Mouse (Mus musculus): ENCODE measurements at regions not wholly inside any gene's neighbourhood (a gene's known extent, or its start where the extent isn't known, plus 50 kb on each side); places are given as distances from the start of the nearest gene placed in this dataset.

DNA sequence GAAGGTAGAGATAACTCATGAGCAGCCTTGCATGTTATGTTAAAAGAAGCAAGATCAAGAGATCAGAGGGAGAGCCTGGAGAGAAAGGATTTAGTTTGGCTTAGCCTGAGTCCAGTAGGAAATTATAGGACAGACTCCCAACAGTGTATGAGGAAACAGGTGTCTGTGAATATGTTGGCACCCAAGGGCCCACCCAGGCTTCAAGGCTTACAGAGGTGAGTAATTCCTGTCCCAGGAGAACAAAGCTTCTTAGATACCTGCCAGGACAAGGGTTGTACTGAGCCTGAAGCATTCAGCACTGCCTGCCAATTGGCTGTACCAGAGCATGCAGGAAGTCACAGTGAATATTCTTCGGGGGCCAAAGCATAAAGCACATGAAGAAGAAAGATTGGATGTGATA lies 101.2 kb upstream of the Ddit4l start:
- H3K36me3 ChIP-seq (ENCODE audit: control insufficient read depth, insufficient read depth, low read length): no peaks in the 10 kb centered on the region
- no peaks in the 10 kb centered on the region for H3K27me3 ChIP-seq (ENCODE audit: control insufficient read depth, insufficient read depth, low read length)
- no peaks in the 10 kb centered on the region for H3K4me1 ChIP-seq (ENCODE audit: control insufficient read depth, insufficient read depth, low read length)
- 84% methylated on average over 1 of the region's 1 CpGs for WGBS
- no peak for ATAC-seq (ENCODE audit: low read depth)
- H3K9me3 ChIP-seq (ENCODE audit: control insufficient read depth, low read length): no peaks in the 10 kb centered on the region
- no peak overlapping the region for H3K27ac ChIP-seq (ENCODE audit: low read depth, low read length)
- H3K4me3 ChIP-seq (ENCODE audit: low read depth, low read length): no peak overlapping the region
- no peak overlapping the region for H3K4me2 ChIP-seq (ENCODE audit: low read depth, low read length)
- H3K9ac ChIP-seq (replicated peaks; ENCODE audit: low read depth, low read length): no peak overlapping the region

DNA sequence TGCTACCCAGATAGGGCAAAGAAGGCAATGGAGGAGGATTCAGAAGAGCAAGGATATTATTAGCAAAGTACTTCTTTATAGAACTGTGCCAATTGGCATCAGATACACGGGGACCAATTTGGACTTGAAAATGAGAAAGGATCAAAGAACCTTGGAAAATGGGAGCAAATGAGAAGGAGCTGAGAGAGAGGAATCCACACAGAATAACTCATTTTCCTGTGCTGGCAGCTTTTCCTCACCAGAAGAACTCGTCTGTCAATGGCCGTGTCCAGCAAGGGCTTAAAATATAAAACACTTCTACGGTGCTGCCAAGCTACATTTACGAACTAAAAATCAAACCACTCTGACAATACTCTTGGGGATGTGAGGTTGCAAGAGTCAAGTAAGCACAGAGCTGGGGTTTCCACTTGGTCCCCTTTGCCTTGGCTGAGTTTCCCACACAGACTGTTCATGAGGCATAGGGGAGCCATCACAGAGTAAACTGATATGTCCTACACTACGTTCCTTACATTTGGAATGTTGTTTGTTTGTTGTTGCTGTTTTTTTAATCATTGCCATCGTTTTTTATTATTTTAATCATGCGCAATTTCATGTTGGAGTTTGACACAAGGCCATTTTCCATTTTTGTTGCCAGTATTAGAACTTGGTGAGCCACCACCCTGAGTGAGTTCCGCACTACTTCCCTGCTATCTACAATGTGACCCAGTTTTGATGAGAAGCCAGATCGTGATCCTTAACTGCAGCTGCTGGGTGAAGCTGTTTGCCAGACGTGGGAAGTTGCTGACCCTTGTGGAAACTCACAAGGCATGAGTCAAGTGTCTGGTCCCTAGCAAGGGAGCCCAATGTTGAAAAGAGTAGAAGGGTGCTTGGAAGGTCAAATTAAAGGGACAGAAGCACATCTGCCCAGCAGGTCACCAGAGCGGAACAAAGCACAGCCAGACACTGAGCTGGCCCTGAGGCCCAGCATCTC lies 95.5 kb upstream of the Ddit4l start:
- Histone ChIP-seq H3K27me3 (ENCODE audit: control insufficient read depth, insufficient read depth, low read length) (no peaks in the 10 kb centered on the region), H3K9me3 (ENCODE audit: control insufficient read depth, low read length) (no peaks in the 10 kb centered on the region), H3K4me3 (ENCODE audit: low read depth, low read length) (no peak overlapping the region), H3K4me2 (ENCODE audit: low read depth, low read length) (no peak overlapping the region), H3K9ac (replicated peaks; ENCODE audit: low read depth, low read length) (no peak overlapping the region), H3K4me1 (ENCODE audit: control insufficient read depth, insufficient read depth, low read length) (peaks cover 5% of the 10 kb centered on the region; the same call in 1 of the 2 replicates), H3K36me3 (ENCODE audit: control insufficient read depth, insufficient read depth, low read length) (no peaks in the 10 kb centered on the region), H3K27ac (ENCODE audit: low read depth, low read length) (no peak overlapping the region)
- no peak for ATAC-seq (ENCODE audit: low read depth)
- WGBS: 76% methylated on average over 12 of the region's 12 CpGs

- WGBS: 59% methylated on average over 2 of the region's 2 CpGs
- Histone ChIP-seq H3K36me3 (ENCODE audit: control insufficient read depth, insufficient read depth, low read length) (no peaks in the 10 kb centered on the region), H3K27ac (ENCODE audit: low read depth, low read length) (no peak overlapping the region), H3K9ac (replicated peaks; ENCODE audit: low read depth, low read length) (no peak overlapping the region), H3K27me3 (ENCODE audit: control insufficient read depth, insufficient read depth, low read length) (no peaks in the 10 kb centered on the region), H3K4me2 (ENCODE audit: low read depth, low read length) (no peak overlapping the region), H3K4me3 (ENCODE audit: low read depth, low read length) (no peak overlapping the region), H3K4me1 (ENCODE audit: control insufficient read depth, insufficient read depth, low read length) (peaks cover 5% of the 10 kb centered on the region; the same call in 1 of the 2 replicates), H3K9me3 (ENCODE audit: control insufficient read depth, low read length) (no peaks in the 10 kb centered on the region)
- no peak for ATAC-seq (ENCODE audit: low read depth)
Observed at GRCm38 (mm10) chr3:137529592-137529960, 91.8 kb upstream of the Ddit4l start.

GRCm38 (mm10) chr3:137529961-137530609 lies 91.3 kb upstream of the Ddit4l start:
- no peak overlapping the region for H3K4me3 ChIP-seq (ENCODE audit: low read depth, low read length)
- H3K9me3 ChIP-seq (ENCODE audit: control insufficient read depth, low read length): no peaks in the 10 kb centered on the region
- no peak overlapping the region for H3K4me2 ChIP-seq (ENCODE audit: low read depth, low read length)
- 0 out of 2 replicates have a peak overlapping the region, but pooled peaks have one; percentile 10 for H3K27ac ChIP-seq (ENCODE audit: low read depth, low read length)
- WGBS: 48% methylated on average over 7 of the region's 7 CpGs
- peaks cover 5% of the 10 kb centered on the region; the same call in 1 of the 2 replicates for H3K4me1 ChIP-seq (ENCODE audit: control insufficient read depth, insufficient read depth, low read length)
- ATAC-seq (ENCODE audit: low read depth): 0 out of 2 replicates have a peak, but pooled peaks have one; percentile 31
- H3K36me3 ChIP-seq (ENCODE audit: control insufficient read depth, insufficient read depth, low read length): no peaks in the 10 kb centered on the region
- no peak overlapping the region for H3K9ac ChIP-seq (replicated peaks; ENCODE audit: low read depth, low read length)
- H3K27me3 ChIP-seq (ENCODE audit: control insufficient read depth, insufficient read depth, low read length): no peaks in the 10 kb centered on the region

GRCm38 (mm10) chr3:137541666-137542065 lies 79.7 kb upstream of the Ddit4l start:
- H3K27ac ChIP-seq (ENCODE audit: low read depth, low read length): no peak overlapping the region
- no peak for ATAC-seq (ENCODE audit: low read depth)
- no peak overlapping the region for H3K4me3 ChIP-seq (ENCODE audit: low read depth, low read length)
- 86% methylated on average over 3 of the region's 3 CpGs for WGBS
- no peak overlapping the region for H3K9ac ChIP-seq (replicated peaks; ENCODE audit: low read depth, low read length)
- no peaks in the 10 kb centered on the region for H3K4me1 ChIP-seq (ENCODE audit: control insufficient read depth, insufficient read depth, low read length)
- no peaks in the 10 kb centered on the region for H3K27me3 ChIP-seq (ENCODE audit: control insufficient read depth, insufficient read depth, low read length)
- H3K9me3 ChIP-seq (ENCODE audit: control insufficient read depth, low read length): no peaks in the 10 kb centered on the region
- H3K4me2 ChIP-seq (ENCODE audit: low read depth, low read length): no peak overlapping the region
- H3K36me3 ChIP-seq (ENCODE audit: control insufficient read depth, insufficient read depth, low read length): no peaks in the 10 kb centered on the region

- no peaks in the 10 kb centered on the region for H3K27me3 ChIP-seq (ENCODE audit: control insufficient read depth, insufficient read depth, low read length)
- H3K9me3 ChIP-seq (ENCODE audit: control insufficient read depth, low read length): no peaks in the 10 kb centered on the region
- no peak overlapping the region for H3K27ac ChIP-seq (ENCODE audit: low read depth, low read length)
- H3K9ac ChIP-seq (replicated peaks; ENCODE audit: low read depth, low read length): no peak overlapping the region
- no peak overlapping the region for H3K4me2 ChIP-seq (ENCODE audit: low read depth, low read length)
- H3K4me1 ChIP-seq (ENCODE audit: control insufficient read depth, insufficient read depth, low read length): no peaks in the 10 kb centered on the region
- no peak for ATAC-seq (ENCODE audit: low read depth)
- H3K36me3 ChIP-seq (ENCODE audit: control insufficient read depth, insufficient read depth, low read length): no peaks in the 10 kb centered on the region
- H3K4me3 ChIP-seq (ENCODE audit: low read depth, low read length): no peak overlapping the region
- WGBS: 78% methylated on average over 1 of the region's 1 CpGs
Observed at GRCm38 (mm10) chr3:137542343-137542742, 79.1 kb upstream of the Ddit4l start.

GRCm38 (mm10) chr3:137547414-137547877 lies 74.0 kb upstream of the Ddit4l start:
- WGBS: 2% methylated on average over 12 of the region's 12 CpGs
- H3K27ac ChIP-seq (ENCODE audit: low read depth, low read length): no peak overlapping the region
- H3K36me3 ChIP-seq (ENCODE audit: control insufficient read depth, insufficient read depth, low read length): no peaks in the 10 kb centered on the region
- ATAC-seq (ENCODE audit: low read depth): peak; percentile 88
- no peaks in the 10 kb centered on the region for H3K27me3 ChIP-seq (ENCODE audit: control insufficient read depth, insufficient read depth, low read length)
- H3K4me1 ChIP-seq (ENCODE audit: control insufficient read depth, insufficient read depth, low read length): peaks cover 5% of the 10 kb centered on the region; the same call in 1 of the 2 replicates
- peak overlapping the region; percentile 2; the same call in 1 of the 2 replicates for H3K4me3 ChIP-seq (ENCODE audit: low read depth, low read length)
- H3K9me3 ChIP-seq (ENCODE audit: control insufficient read depth, low read length): no peaks in the 10 kb centered on the region
- peak overlapping the region; percentile 37 for H3K4me2 ChIP-seq (ENCODE audit: low read depth, low read length)
- H3K9ac ChIP-seq (replicated peaks; ENCODE audit: low read depth, low read length): no peak overlapping the region

DNA sequence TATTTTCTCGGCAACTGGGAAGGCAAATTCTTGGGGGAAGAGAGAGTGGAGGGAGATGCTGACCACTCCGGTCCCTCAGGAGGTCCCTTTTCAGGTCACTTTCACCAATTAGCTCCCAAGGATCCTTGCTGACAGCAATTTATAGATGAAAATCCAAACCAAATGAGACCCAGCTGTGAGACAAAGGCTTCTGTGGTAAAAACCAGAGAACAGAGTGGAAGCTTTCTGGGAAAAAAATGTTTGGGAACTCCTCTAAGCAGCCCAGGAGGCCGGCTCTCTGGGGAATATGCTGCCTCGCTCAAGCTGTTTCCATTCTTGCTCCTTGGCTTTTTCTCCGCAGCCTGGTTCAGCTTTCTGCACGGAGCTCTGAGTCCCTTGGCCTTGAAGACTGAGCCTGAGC lies 73.5 kb upstream of the Ddit4l start:
- Histone ChIP-seq H3K9me3 (ENCODE audit: control insufficient read depth, low read length) (no peaks in the 10 kb centered on the region), H3K27me3 (ENCODE audit: control insufficient read depth, insufficient read depth, low read length) (no peaks in the 10 kb centered on the region), H3K4me3 (ENCODE audit: low read depth, low read length) (peak overlapping the region; percentile 2; the same call in 1 of the 2 replicates), H3K27ac (ENCODE audit: low read depth, low read length) (no peak overlapping the region), H3K9ac (replicated peaks; ENCODE audit: low read depth, low read length) (no peak overlapping the region), H3K4me1 (ENCODE audit: control insufficient read depth, insufficient read depth, low read length) (peaks cover 5% of the 10 kb centered on the region; the same call in 1 of the 2 replicates), H3K36me3 (ENCODE audit: control insufficient read depth, insufficient read depth, low read length) (no peaks in the 10 kb centered on the region), H3K4me2 (ENCODE audit: low read depth, low read length) (peak overlapping the region; percentile 37)
- WGBS: 3% methylated on average over 6 of the region's 6 CpGs
- peak; percentile 42; the same call in 1 of the 2 replicates for ATAC-seq (ENCODE audit: low read depth)

DNA sequence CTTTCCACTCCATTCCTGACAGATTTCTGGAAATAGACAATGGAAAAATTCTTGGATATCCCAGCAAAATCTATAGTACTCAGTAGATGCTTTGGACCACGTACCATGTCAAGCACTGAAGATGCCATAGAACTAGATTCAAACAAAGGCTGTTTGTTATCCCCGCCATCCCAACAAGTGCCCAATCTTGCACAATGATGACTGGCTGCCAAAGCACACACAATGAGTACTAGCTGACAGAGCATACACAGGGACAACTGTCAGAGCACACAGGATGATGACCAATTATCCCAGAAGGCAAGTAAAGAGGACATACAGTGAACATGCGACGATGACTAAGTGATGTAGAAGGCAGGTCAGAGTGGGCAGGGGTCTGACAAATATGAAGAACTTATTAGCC lies 70.7 kb upstream of the Ddit4l start:
- ATAC-seq (ENCODE audit: low read depth): no peak
- 97% methylated on average over 4 of the region's 4 CpGs for WGBS
- Histone ChIP-seq H3K4me3 (ENCODE audit: low read depth, low read length) (no peak overlapping the region), H3K4me2 (ENCODE audit: low read depth, low read length) (no peak overlapping the region), H3K27ac (ENCODE audit: low read depth, low read length) (no peak overlapping the region), H3K4me1 (ENCODE audit: control insufficient read depth, insufficient read depth, low read length) (peaks cover 5% of the 10 kb centered on the region; the same call in 1 of the 2 replicates), H3K27me3 (ENCODE audit: control insufficient read depth, insufficient read depth, low read length) (no peaks in the 10 kb centered on the region), H3K36me3 (ENCODE audit: control insufficient read depth, insufficient read depth, low read length) (no peaks in the 10 kb centered on the region), H3K9me3 (ENCODE audit: control insufficient read depth, low read length) (no peaks in the 10 kb centered on the region), H3K9ac (replicated peaks; ENCODE audit: low read depth, low read length) (no peak overlapping the region)

Measured in neural tube, embryonic 14.5 days (tissue).